Comparison of ENCODE assay signal across 12 mouse cellular contexts in the genomic region with DNA sequence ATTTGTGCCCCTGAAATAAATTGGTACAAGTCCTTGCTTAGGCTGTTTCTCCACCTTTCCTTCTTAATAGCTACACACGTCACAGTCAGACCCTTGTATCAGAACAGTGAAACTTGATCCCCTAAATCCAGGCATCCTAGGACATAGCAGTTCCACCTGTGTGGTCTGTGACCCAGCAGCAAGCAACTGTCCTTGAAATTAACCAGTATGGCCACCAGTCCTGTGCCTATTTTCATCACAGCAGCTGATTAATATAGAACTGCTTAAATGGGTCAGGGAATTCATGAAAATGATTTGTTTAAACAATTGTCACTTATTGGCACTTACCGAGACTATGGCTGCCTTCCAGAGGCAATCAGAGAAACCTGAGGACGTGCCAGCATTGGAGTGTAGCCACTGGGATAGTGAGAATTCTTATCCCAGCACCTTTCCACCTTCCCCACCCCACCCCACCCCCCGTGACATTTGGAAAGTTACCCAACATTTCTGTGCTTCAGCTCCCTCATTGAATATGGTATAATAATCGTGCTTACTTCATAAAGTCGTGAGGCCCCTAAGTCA.
DNase-seq lines count a peak whose midpoint lies in the region; ATAC-seq and TF ChIP-seq lines count a peak whose summit lies in the region.
"Had no signal": no experiment of that assay in that cellular context is flagged by ENCODE, and none has a peak within 500 bp of the region (broad histone marks: within the 10 kb centered on the region; RNA-seq: fewer than 3 reads in every experiment).

No protein-coding gene starts in this region.

- no peak overlapping the region for H3K4me2 ChIP-seq in intestine, postnatal 0 days (replicated peaks; ENCODE audit: low read depth)
- H3K4me2 ChIP-seq: neural tube, embryonic 12.5 days had no signal

- no peaks in the 10 kb centered on the region for H3K36me3 ChIP-seq in heart, embryonic 10.5 days
- no peaks in the 10 kb centered on the region for H3K36me3 ChIP-seq in intestine, postnatal 0 days (ENCODE audit: control insufficient read depth, insufficient read depth)
- H3K36me3 ChIP-seq: neural tube, embryonic 12.5 days had no signal

- no peak overlapping the region for H3K9ac ChIP-seq in intestine, postnatal 0 days (ENCODE audit: low read depth, low read length)
- H3K9ac ChIP-seq: neural tube, embryonic 12.5 days had no signal

- no peak for ATAC-seq in intestine, postnatal 0 days
- no peak for ATAC-seq in monocyte, adult 5-6 weeks (replicated peaks; ENCODE audit: insufficient number of reproducible peaks, low FRiP score, low TSS enrichment, poor library complexity, severe bottlenecking)
- ATAC-seq: CD4-positive, CD25-positive, alpha-beta regulatory T cell, adult 4 months had no signal

- H3K9me3 ChIP-seq in heart, embryonic 10.5 days: no peaks in the 10 kb centered on the region
- no peaks in the 10 kb centered on the region for H3K9me3 ChIP-seq in intestine, postnatal 0 days (ENCODE audit: control insufficient read depth)
- H3K9me3 ChIP-seq: neural tube, embryonic 12.5 days had no signal

- no peaks in the 10 kb centered on the region for H3K27me3 ChIP-seq in heart, embryonic 10.5 days (ENCODE audit: insufficient read depth, poor library complexity, severe bottlenecking)
- H3K27me3 ChIP-seq in intestine, postnatal 0 days (replicated peaks; ENCODE audit: control insufficient read depth, insufficient read depth, low read length): no peaks in the 10 kb centered on the region
- H3K27me3 ChIP-seq: neural tube, embryonic 12.5 days had no signal

- peak; percentile 18 to 26 for DNase-seq in heart, adult 18-20 months
- no peak for DNase-seq in heart, embryonic 10.5 days (ENCODE audit: low spot score)
- peak; percentile 78 for DNase-seq in Muller cell, postnatal 12 days (ENCODE audit: inconsistent ontology term)
- DNase-seq in cerebellum, adult 9-10 months: peak; percentile 74
- no peak for DNase-seq in MN1 (ENCODE audit: low spot score)
- DNase-seq in right cerebral cortex, postnatal 36 days (ENCODE audit: low spot score in 2 of 2): no peak
- DNase-seq: layer of hippocampus, postnatal 36 days had no signal

- no peak overlapping the region for H3K27ac ChIP-seq in heart, embryonic 10.5 days
- 0 out of 2 replicates have a peak overlapping the region, but pooled peaks have one; percentile 63 for H3K27ac ChIP-seq in intestine, postnatal 0 days (ENCODE audit: low read depth, low read length)
- H3K27ac ChIP-seq: macrophage; neural tube, embryonic 12.5 days had no signal

- H3K4me3 ChIP-seq in heart, embryonic 10.5 days: no peak overlapping the region
- no peak overlapping the region for H3K4me3 ChIP-seq in intestine, postnatal 0 days (ENCODE audit: low read depth, low read length)
- H3K4me3 ChIP-seq: neural tube, embryonic 12.5 days had no signal

- 59% methylated on average over 6 of the region's 6 CpGs for WGBS in heart, embryonic 10.5 days
- 40% methylated on average over 6 of the region's 6 CpGs for WGBS in intestine, postnatal 0 days

- TF ChIP-seq CTCF in intestine, postnatal 0 days (IDR thresholded peaks at IDR 0.05; ENCODE audit: low read depth): no peak

- peaks cover 14% of the 10 kb centered on the region for H3K4me1 ChIP-seq in heart, embryonic 10.5 days
- peaks cover 3% of the 10 kb centered on the region; the same call in 1 of the 2 replicates for H3K4me1 ChIP-seq in intestine, postnatal 0 days (replicated peaks; ENCODE audit: control insufficient read depth, insufficient read depth, low read length)
- H3K4me1 ChIP-seq: neural tube, embryonic 12.5 days had no signal

Comparison
In these comparisons a context has a peak if more than half of its experiments do, and no peak if none do; other contexts are left out.
1. DNase-seq: peak in heart, adult 18-20 months (2 of 2), Muller cell, postnatal 12 days (single experiment) and cerebellum, adult 9-10 months (single experiment); none in heart, embryonic 10.5 days (single experiment), MN1 (single experiment) and right cerebral cortex, postnatal 36 days (0 of 2).